Mouse (Mus musculus): Measurements from ENCODE around the gene Lrrfip1.

GRCm38 (mm10) chr1:91031547-91031946 is 33.0 kb downstream of the Lrrfip1 start:
- no peak for TF ChIP-seq CTCF (IDR thresholded peaks at IDR 0.05; ENCODE audit: low read depth, low read length)
- no peak for TF ChIP-seq POLR2A (IDR thresholded peaks at IDR 0.05; ENCODE audit: insufficient read depth, low read length)

Data from ES-Bruce4 (cell line).